12 mouse cellular contexts compared by ENCODE assay signal in the genomic region with DNA sequence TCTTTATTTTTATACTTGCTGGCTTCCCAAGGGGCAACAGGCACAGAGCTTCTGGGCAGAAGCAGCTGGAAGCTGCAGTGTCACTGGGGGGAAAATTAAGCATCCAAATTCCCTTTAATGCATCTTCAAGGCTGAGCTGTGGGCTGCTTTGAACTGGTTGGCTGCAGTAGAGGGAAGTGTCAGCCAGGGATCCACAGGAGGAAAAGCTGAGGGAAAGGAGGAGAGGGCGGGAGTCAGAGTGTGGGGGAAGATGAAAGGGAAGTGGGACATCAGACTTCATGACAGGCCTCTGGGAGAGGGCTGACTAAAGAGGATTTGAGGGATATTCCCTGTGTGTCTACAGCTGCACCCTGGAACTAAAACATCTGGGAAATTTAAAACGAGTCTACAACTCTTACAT.
A peak's percentile ranks its signal among the peaks of the same experiment; 100 is the strongest.
DNase-seq lines count a peak whose midpoint lies in the region; ATAC-seq and TF ChIP-seq lines count a peak whose summit lies in the region.
"Had no signal": no experiment of that assay in that cellular context is flagged by ENCODE, and none has a peak within 500 bp of the region (broad histone marks: within the 10 kb centered on the region; RNA-seq: fewer than 3 reads in every experiment).

No protein-coding gene starts in this region.

- peak overlapping the region; percentile 77 for H3K27ac ChIP-seq in kidney, postnatal 0 days
- 0 out of 2 replicates have a peak overlapping the region, but pooled peaks have one; percentile 7 for H3K27ac ChIP-seq in limb, embryonic 10.5 days
- H3K27ac ChIP-seq: embryonic facial prominence, embryonic 13.5 days; layer of hippocampus, adult 2 months had no signal

- peak; percentile 81 for DNase-seq in heart, adult 11 months
- DNase-seq in heart, postnatal 25 days (ENCODE audit: low spot score) = no peak
- DNase-seq in kidney, postnatal 0 days (ENCODE audit: low spot score) = peak; percentile 81
- no peak for DNase-seq in kidney, adult 8-10 months
- peak; percentile 33 for DNase-seq in brain, adult 2 months (ENCODE audit: low read depth, low spot score)
- no peak for DNase-seq in limb, embryonic 10.5 days (ENCODE audit: low spot score)
- no peak for DNase-seq in cerebellum, adult 11-12 months
- DNase-seq in thymus, postnatal 36 days = no peak
- DNase-seq: lung, adult 2 months had no signal

- no peaks in the 10 kb centered on the region for H3K9me3 ChIP-seq in kidney, postnatal 0 days (replicated peaks; ENCODE audit: low read length)
- H3K9me3 ChIP-seq in limb, embryonic 10.5 days (replicated peaks) = no peaks in the 10 kb centered on the region

- TF ChIP-seq CTCF in kidney, postnatal 0 days (IDR thresholded peaks at IDR 0.05; ENCODE audit: low read depth) = no peak

- WGBS in kidney, postnatal 0 days = 21% methylated on average over 2 of the region's 2 CpGs
- WGBS in limb, embryonic 10.5 days = 35% methylated on average over 2 of the region's 2 CpGs

- no peaks in the 10 kb centered on the region for H3K27me3 ChIP-seq in kidney, postnatal 0 days (ENCODE audit: insufficient read depth, low read length)
- H3K27me3 ChIP-seq in limb, embryonic 10.5 days (ENCODE audit: low read depth, poor library complexity, severe bottlenecking) = no peaks in the 10 kb centered on the region
- H3K27me3 ChIP-seq: embryonic facial prominence, embryonic 13.5 days had no signal

- no peak overlapping the region for H3K4me2 ChIP-seq in kidney, postnatal 0 days (ENCODE audit: low read length)
- H3K4me2 ChIP-seq: embryonic facial prominence, embryonic 13.5 days had no signal

- H3K36me3 ChIP-seq in kidney, postnatal 0 days (ENCODE audit: insufficient read depth, low read length) = no peaks in the 10 kb centered on the region
- H3K36me3 ChIP-seq in limb, embryonic 10.5 days = no peaks in the 10 kb centered on the region
- H3K36me3 ChIP-seq: embryonic facial prominence, embryonic 13.5 days had no signal

- H3K4me1 ChIP-seq in kidney, postnatal 0 days (replicated peaks; ENCODE audit: insufficient read depth, low read length) = peaks cover 10% of the 10 kb centered on the region; the same call in 1 of the 2 replicates
- peaks cover 14% of the 10 kb centered on the region for H3K4me1 ChIP-seq in limb, embryonic 10.5 days

- no peak overlapping the region for H3K9ac ChIP-seq in kidney, postnatal 0 days (ENCODE audit: low read depth, low read length)
- H3K9ac ChIP-seq: embryonic facial prominence, embryonic 13.5 days had no signal

- intact Hi-C loops in heart, postnatal 25 days (cut with DNase I) = no loop called here

- 0 out of 2 replicates have a peak, but pooled peaks have one; percentile 25 for ATAC-seq in kidney, postnatal 0 days (replicated peaks; ENCODE audit: low FRiP score, low read depth)
- ATAC-seq: CD4-positive, CD25-positive, alpha-beta regulatory T cell, adult 4 months had no signal

- H3K4me3 ChIP-seq in kidney, postnatal 0 days (replicated peaks; ENCODE audit: low read depth, low read length) = no peak overlapping the region
- no peak overlapping the region for H3K4me3 ChIP-seq in limb, embryonic 10.5 days
- H3K4me3 ChIP-seq: embryonic facial prominence, embryonic 13.5 days; layer of hippocampus, adult 2 months had no signal

Comparison
In these comparisons a context has a peak if more than half of its experiments do, and no peak if none do; other contexts are left out.
1. DNase-seq: peak in heart, adult 11 months (single experiment), kidney, postnatal 0 days (single experiment) and brain, adult 2 months (single experiment); none in heart, postnatal 25 days (single experiment), kidney, adult 8-10 months (0 of 2), limb, embryonic 10.5 days (single experiment), cerebellum, adult 11-12 months (single experiment) and thymus, postnatal 36 days (0 of 2).